Mouse (Mus musculus) liver, embryonic 14.5 days (tissue): ENCODE data around the gene Ccdc146.

Experiments used
- CTCF ChIP-seq: IDR thresholded peaks from 2 replicates; pipeline ENCODE4 v1.5.1; 2016; ENCODE audit warnings: antibody characterized with exemption, low read depth, control low read depth
- EP300 ChIP-seq: IDR thresholded peaks from 2 replicates; pipeline ENCODE4 v1.6.1; 2016; ENCODE audit warnings: antibody characterized with exemption, low read depth

- no peak for TF ChIP-seq CTCF
- no peak for TF ChIP-seq EP300
These were observed 176.6 kb downstream of the Ccdc146 start for GRCm38 (mm10) chr5:21247916-21248315.
